Mouse (Mus musculus): ENCODE measurements at regions not wholly inside any gene's neighbourhood (a gene's known extent, or its start where the extent isn't known, plus 50 kb on each side); places are given as distances from the start of the nearest gene placed in this dataset.

DNA sequence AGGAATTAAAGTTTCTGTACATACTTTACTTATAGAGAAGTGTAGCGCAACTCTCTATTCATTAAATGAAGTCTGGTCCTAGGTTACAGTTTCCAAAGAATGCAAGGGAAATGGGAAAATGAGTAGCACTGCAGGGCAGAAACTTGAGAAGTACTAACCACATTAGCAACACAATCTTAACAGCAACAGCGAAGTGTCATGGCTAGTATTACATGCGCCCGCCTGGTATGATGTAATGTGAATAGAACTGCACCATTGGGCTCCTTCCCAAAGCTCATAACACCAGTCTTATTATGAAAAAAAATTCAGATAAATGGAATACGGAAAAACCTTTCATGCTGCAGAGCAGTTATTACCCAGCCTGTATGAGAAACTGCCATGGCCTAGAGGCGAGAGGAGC lies 201.8 kb upstream of the Gm11042 start:
- no peak for DNase-seq (ENCODE audit: low spot score)

DNA sequence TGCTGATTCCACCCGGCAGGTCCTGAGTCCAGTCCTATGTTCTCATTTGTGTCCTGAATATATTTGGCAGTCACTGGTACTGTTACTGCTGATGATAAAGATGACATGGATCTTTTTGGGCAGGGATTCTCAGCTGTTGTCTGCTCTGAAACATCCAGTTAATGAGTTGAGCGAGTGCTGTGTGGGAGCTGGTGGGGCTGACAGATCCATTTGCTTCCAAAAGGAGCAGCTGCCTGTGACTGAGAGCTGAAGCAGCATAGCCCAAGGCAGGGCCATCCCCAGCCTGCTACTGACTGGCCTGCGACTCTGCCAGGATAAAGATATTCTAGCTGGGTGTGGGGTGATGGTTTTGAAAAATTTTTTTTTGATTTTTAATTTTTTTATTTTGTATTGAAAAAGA lies 200.3 kb upstream of the Gm11042 start:
- DNase-seq (ENCODE audit: low spot score), result no peak

DNA sequence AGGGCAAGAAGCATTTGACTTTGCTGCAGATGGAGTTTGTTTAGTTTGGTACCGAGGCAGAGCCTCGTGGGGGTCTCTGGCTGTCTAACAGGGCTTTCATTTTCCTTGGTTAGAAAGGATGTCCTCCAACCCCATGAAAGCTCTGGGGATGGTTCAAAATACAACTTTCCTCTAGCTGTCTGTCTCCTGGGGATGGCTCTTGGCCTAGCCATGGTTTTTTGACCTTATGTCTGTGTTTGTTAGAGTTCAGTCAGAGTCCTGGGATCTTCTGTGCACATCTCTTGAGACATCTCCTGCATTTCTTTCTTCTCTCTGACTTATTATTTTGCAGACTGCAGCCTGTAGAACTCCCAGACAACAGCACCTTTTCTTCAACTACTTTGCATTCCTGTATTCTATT lies 186.6 kb upstream of the Gm11042 start:
- DNase-seq (ENCODE audit: low spot score), result no peak

DNA sequence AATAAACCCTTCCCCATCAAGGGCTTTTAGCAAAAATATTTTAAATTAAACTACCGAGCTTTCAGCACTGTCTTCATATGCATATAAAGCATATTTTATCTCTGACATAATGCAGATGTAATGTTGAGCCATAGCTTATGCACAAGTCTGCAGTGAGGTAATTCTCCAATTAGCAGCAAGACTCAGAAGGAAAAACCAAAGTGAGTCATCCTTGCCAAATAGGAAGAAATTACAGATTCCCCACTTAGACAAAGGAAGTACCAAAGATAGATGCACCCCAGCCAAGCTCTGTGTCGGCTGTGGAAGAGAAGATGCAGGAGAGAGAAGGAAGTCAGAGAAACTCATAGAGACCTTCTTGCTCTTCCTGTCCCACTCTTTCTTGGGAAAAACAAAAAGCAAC lies 161.4 kb upstream of the Gm11042 start:
- DNase-seq (ENCODE audit: low spot score), result no peak

DNA sequence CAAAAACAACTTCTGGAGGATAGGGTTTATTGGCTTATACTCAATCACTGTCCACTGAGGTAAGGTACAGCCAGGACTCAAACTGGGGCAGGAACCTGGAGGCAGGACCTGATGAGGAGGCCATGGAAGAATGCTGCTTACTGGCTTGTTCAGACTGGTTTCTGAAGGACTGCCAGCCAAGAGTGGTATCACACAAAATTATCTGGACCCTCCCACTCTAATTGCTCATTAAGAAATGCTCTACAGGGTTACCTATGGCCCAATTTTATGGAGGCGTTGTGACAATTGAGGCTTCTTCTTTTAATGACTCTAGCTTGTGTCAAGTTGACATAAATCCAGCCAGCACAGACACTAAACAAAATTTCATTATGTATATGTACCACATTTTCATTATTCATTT lies 158.5 kb upstream of the Gm11042 start:
- DNase-seq (ENCODE audit: low spot score), result no peak

DNA sequence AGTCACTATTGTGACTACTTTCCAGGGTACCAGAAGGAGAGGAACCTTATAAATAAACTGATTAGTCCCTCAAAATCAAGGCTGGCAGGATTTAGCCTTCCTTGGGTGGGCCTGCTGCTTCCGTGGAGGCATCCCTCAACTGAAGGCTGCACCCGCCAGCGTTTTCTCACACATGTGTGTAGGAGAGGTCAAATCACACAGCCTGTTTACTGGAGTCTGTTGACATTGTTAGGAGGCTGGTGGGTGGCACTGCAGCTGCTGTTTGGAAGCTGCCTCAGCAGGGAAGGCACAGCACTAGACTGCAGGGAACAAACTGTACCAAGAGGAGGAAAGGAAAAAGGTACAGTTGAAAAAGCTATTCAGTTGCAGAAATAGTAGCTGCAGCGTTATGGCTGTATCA lies 142.3 kb upstream of the Gm11042 start:
- no peak for DNase-seq (ENCODE audit: low spot score)

DNA sequence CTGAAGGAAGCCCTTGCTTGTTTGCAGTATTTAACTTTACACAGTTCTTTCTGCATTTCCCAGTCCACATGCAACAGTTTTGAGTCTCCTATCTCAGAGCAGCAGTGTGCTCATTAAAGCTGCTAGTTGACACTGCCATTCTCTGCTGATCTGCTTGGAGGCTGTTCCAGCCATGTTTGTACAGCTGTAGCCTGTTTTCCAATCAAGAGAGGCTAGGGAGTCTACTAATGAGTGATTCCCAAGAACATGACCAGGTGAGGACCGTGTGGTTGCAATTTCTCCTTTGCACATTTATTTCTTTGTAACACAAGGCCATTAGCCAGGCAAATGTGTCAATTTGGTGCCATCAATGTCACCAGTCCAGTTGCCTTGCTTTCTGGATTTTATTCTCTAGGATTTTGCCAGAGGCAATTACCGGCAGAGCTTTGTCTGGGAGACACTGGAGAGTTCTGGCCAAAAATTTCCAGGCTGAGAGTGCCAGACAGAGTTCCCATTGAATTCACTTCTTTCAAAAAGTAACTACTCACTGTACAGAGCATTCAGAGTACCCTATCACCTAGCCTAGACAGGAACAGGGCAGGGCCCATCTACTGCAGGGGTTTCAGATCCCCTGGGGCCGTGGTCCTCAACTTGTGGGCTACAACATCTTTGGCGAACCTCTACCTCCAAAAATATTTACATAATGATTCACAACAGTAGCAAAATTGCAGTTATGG lies 136.3 kb upstream of the Gm11042 start:
- no peak for DNase-seq (ENCODE audit: low spot score)

DNA sequence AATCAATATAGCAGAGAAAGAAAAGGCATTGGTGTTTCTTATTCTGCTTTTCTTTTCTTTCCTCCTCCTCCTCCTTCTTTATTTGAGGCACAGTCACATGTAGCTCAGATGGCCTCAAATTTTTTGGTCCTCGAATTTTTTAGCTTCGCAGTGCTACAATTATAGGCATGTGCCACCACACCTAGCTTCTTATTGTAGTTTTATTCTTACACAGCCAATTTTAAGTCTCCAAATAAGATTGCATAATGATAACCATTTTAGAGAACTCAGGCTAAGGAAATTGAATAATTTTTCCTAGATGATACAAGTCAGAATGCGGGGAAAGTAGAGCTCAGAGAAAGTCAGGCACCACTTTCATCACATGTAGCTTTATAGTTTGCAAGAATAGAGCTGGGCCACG lies 132.1 kb upstream of the Gm11042 start:
- DNase-seq (ENCODE audit: low spot score), result no peak

DNA sequence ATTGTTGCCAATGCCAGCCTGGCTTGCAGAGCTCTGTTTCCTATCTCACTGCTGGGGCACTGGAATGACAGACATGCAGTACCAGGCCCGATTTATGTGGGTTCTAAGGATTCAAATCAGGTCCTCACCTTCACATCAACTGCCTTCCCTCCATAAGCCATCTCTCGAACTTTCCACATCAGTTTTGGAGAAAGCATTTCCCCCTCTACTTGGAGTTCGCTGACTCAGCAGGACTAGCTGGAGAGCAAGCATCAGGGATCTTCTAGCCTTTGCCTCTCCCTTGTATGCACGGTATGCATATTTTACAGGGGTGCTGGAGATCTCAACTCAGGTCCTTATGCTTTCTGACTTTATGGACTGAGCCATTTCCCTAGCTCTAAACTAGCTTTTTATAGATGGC lies 118.7 kb upstream of the Gm11042 start:
- DNase-seq (ENCODE audit: low spot score), result no peak

DNA sequence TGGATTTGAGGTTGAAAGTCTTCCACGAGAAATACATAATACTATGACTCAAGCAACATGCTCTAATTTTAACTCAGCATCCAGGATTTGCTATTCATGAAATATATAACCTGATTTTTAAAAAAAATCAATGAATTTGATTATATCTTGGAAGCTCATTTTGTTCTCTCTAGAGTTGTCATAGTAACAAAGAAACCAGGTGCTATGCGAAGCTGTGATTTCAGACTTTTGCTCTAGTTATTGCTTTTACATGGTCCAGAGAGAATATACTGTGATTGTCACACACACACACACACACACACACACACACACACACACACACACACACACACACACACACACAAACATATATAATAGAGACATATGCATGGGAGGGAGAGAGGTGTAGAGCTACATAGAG lies 98.5 kb upstream of the Gm11042 start:
- DNase-seq (ENCODE audit: low spot score), result no peak

DNA sequence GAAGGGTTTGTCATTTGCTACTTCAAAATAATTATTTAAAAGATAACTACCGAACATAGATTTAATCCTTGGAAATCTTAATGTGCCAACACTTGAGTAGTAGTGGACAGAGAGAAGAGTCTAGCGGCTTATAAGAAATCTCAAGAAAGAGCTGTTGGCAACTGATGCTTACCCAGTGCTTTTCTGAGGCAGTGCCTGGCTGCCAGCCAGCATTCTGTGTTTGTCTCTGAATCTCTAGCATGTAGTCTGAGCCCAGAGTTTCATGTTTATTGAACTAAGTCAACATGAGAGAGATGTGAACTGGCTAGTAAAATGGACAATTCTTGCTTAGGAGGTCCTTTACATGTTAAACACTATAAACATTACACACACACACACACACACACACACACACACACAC lies 94.3 kb upstream of the Gm11042 start:
- DNase-seq (ENCODE audit: low spot score), result no peak

DNA sequence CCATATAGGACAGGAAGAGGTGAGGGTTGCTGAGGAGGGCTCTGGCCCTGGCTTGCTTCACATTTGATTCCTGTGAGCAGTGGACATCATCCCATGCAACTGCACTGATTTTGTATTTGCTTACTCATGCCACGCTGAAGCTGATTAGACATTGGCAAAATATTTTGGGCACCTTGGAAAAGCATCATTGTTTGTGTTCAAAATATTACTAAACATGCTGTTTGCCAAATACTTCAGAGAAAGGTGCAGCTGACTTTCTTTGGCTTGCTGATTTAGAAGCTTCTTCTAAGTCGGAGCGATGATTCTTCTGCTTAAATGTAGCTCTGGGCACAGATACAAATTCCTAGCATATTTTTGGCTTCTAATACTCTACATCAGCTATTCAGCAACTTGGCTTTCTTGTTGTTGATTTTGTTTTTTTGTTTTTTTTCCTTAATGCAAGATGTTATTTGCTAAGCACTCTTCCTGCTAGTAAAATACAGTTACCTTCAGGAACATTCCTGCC lies 91.4 kb upstream of the Gm11042 start:
- DNase-seq (ENCODE audit: low spot score), result peak; percentile 0

DNA sequence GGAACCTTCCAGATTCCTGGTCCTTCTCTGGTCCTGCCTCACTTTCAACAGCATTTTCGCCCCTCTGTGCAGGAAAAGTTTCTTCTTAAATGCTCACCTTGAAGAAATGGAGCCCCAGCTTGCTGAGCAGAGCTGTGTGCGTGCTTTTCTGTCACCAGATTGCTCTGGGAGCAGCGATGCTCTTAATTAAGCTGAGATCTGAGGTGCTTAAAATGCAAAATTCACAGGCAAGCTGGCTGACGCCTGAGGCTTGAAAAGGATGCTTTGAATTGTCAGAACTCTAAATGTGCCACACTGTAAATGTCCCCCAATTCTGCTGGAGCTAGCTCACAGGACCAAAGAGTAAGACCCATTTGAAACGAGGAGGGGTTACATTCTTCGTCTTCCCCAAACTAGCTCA lies 73.6 kb upstream of the Gm11042 start:
- no peak for DNase-seq (ENCODE audit: low spot score)

All from lung, postnatal 25 days (tissue).